Mouse (Mus musculus) limb, embryonic 15.5 days (tissue): ENCODE data around the gene Trnau1ap. TPM values are rescaled to one million over a fixed set of nuclear protein-coding genes. Genes with fewer than 3 reads are reported as not detected.
A peak's percentile ranks its signal among the peaks of the same experiment; 100 is the strongest.

Experiments
- ATAC-seq: fragments of 200-750 bp; cut with Nextera tagmentation; 2 replicates; pipeline ENCODE4 v1.8.0; 2017; ENCODE audit warnings: low read depth, moderate TSS enrichment; ENCODE audit not compliant: insufficient number of reproducible peaks, low FRiP score, low TSS enrichment
- H3K27ac ChIP-seq: fragments of 300-500 bp; sonication (generic); 2 replicates; pipeline ENCODE4 v1.5.1; 2015; ENCODE audit warnings: moderate library complexity, mild to moderate bottlenecking, inconsistent platforms
- H3K27me3 ChIP-seq: fragments of 300-500 bp; sonication (generic); 2 replicates; pipeline ENCODE4 v1.6.1; 2015; ENCODE audit warnings: inconsistent platforms
- H3K36me3 ChIP-seq: fragments of 300-500 bp; sonication (generic); 2 replicates; pipeline ENCODE4 v1.6.1; 2015; ENCODE audit warnings: inconsistent platforms
- H3K4me1 ChIP-seq: fragments of 300-500 bp; sonication (generic); 2 replicates; pipeline ENCODE4 v1.6.1; 2015; ENCODE audit warnings: inconsistent platforms
- H3K4me2 ChIP-seq: fragments of 300-500 bp; sonication (generic); 2 replicates; pipeline ENCODE4 v1.6.1; 2015; ENCODE audit warnings: mild to moderate bottlenecking, inconsistent platforms
- H3K4me3 ChIP-seq: fragments of 300-500 bp; sonication (generic); 2 replicates; pipeline ENCODE4 v1.5.1; 2015; ENCODE audit warnings: mild to moderate bottlenecking, inconsistent platforms
- H3K9ac ChIP-seq: fragments of 300-500 bp; sonication (generic); 2 replicates; pipeline ENCODE4 v1.6.1; 2015; ENCODE audit warnings: inconsistent platforms
- H3K9me3 ChIP-seq: fragments of 300-500 bp; sonication (generic); 2 replicates; pipeline ENCODE4 v1.6.1; 2016; ENCODE audit warnings: inconsistent platforms
- WGBS: fragments of 180-500 bp; shearing (Covaris S2); methylation state at CpG from one replicate; pipeline ENCODE4 v1.1.7; 2015; 5-methylcytosine and 5-hydroxymethylcytosine counted together
- polyA plus RNA-seq: library from polyadenylated mRNA; unstranded; fragments of >200 nt; fragmentation: Nextera tagmentation; extraction: Ambion mirVana; gene quantifications from 2 replicates; pipeline ENCODE4 v1.2.1, GENCODE M21; 2015

The Trnau1ap gene
- polyA plus RNA-seq, 1 experiment from 2014 or later = 61.4 TPM

DNA sequence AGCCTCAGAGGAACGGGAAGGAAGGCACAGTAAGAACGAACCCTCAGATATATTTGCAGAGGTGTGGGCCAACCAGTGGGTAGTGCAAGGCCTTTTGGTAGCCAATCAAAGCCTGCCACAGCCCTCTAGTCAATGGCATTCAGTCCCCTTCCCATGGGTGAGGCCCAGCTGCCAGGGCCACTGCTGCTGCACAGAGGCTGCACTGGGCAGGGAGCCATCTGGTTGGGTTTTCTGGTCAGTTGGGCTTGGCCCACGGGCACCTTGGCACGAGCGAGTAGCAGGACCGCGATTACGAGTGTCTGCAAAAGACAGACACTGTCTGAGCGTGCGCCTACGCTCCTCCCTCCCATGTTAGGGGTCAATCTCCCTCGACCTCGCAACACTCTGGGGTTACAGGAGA, 9.6 kb upstream of the Trnau1ap start:
- no peak for ATAC-seq
- Histone ChIP-seq H3K27me3 (no peaks in the 10 kb centered on the region), H3K27ac (no peak overlapping the region), H3K4me3 (no peak overlapping the region), H3K36me3 (peaks cover 66% of the 10 kb centered on the region), H3K9ac (no peak overlapping the region), H3K4me1 (peaks cover 12% of the 10 kb centered on the region), H3K4me2 (no peak overlapping the region), H3K9me3 (no peaks in the 10 kb centered on the region)
- 90% methylated on average over 13 of the region's 13 CpGs for WGBS

DNA sequence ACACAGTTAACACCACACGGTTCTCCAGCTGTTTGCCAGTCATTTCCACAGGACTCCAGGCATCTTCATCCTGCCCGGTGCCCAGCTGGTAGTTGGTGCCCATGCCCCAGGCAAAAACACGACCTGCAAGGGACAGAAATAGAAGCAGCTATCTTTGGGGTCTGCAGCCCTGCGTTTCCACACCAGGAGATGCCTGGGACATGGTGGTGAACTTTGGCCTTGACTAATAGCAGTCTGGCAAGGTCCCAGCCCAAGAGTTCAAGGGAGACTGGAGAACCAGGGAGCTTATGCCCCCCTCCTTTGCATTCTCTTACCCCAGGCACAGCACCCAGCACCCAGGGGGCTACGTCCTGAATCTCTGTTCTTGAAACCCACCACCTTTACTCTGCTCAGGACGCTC, 3.5 kb upstream of the Trnau1ap start:
- no peak for ATAC-seq
- Histone ChIP-seq H3K9me3 (no peaks in the 10 kb centered on the region), H3K9ac (no peak overlapping the region), H3K27me3 (no peaks in the 10 kb centered on the region), H3K4me1 (peaks cover 13% of the 10 kb centered on the region), H3K4me3 (no peak overlapping the region), H3K27ac (no peak overlapping the region), H3K4me2 (no peak overlapping the region), H3K36me3 (peaks cover 56% of the 10 kb centered on the region)
- WGBS = 89% methylated on average over 6 of the region's 6 CpGs

DNA sequence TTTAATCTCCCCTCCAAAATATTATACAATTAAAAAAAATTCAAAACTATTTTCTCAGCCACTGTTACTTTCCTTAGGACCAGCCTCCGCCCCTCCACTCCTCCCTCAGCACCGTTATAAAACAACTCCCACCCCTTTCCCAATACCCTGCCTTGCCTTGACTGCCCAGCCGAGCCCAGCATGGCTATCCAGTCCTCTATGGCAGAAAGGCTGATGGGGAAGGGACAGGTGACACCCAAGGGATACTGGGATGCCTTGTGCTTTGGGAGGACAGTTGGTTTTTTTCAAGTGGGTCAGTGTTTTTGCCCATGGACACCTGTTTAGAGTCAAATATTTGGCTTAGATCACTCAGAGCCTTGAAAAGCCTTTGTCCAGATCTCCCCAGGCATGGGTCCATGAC, 2.6 kb upstream of the Trnau1ap start:
- Histone ChIP-seq H3K4me2 (no peak overlapping the region), H3K4me1 (peaks cover 13% of the 10 kb centered on the region), H3K9ac (no peak overlapping the region), H3K4me3 (no peak overlapping the region), H3K27ac (no peak overlapping the region), H3K27me3 (no peaks in the 10 kb centered on the region), H3K36me3 (peaks cover 48% of the 10 kb centered on the region), H3K9me3 (no peaks in the 10 kb centered on the region)
- no peak for ATAC-seq
- 77% methylated on average over 3 of the region's 3 CpGs for WGBS

DNA sequence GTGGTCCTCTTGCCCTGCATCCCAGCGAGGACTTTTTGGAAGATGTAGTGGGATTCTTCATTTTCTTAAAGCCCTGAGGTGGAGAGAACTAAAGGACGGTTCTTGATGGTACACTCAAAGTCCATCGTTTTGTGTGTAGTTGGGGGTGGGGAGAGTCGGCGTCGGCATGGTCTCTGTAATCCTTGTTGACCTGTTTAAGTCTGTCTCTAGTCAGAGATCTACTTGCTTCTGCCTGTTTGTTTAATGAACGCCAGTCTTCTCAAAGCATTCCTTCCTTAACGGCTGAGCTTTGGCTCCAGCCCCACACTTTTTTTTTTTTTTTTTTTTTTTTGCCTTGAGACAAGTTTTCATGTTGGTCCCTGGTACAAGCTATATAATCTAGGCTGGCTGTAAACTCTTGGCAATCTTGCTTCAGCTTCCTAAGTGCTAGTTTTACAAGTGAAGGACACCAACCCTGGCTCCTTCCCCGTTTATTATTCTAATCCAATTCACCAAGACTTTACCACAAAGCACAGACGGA, 557 bp upstream of the Trnau1ap start:
- Histone ChIP-seq H3K4me3 (peak overlapping the region; percentile 87), H3K9me3 (no peaks in the 10 kb centered on the region), H3K36me3 (peaks cover 45% of the 10 kb centered on the region), H3K4me1 (peaks cover 13% of the 10 kb centered on the region), H3K4me2 (peak overlapping the region; percentile 61), H3K27ac (peak overlapping the region; percentile 91), H3K27me3 (no peaks in the 10 kb centered on the region), H3K9ac (peak overlapping the region; percentile 67)
- 4% methylated on average over 10 of the region's 10 CpGs for WGBS
- no peak for ATAC-seq

DNA sequence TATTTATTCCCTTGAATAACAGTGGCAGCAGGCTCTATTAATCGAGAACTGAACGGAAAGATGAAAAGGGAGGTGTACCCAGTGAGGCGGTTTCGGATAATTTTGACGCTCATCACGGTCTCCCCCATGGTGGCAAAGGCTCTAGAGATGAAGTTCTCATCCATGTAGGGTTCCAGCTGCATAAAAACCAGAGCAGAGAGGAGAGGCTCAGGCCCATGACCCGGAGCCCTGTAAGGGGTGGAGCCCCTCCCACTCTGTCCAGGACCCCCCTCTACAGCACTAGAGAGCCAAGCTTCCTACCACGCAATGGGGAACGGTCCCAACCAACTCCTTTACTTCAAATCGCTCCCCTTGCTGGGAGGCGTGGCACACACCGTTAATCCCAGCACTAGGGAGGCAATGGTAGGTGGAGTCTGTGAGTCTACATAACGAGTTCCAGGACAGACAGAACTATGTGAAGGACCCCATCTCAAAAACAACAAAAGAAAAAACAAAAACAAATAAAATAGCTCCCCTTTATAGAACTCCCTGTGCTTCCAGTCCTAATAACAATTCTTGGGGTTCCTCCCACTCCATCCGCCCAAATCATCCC, 851 bp downstream of the Trnau1ap start:
- Histone ChIP-seq H3K9ac (peak overlapping the region; percentile 67), H3K4me1 (peaks cover 13% of the 10 kb centered on the region), H3K27me3 (no peaks in the 10 kb centered on the region), H3K36me3 (peaks cover 44% of the 10 kb centered on the region), H3K4me3 (peak overlapping the region; percentile 87), H3K4me2 (peak overlapping the region; percentile 61), H3K27ac (peak overlapping the region; percentile 91), H3K9me3 (no peaks in the 10 kb centered on the region)
- ATAC-seq = no peak
- WGBS = 47% methylated on average over 14 of the region's 14 CpGs

DNA sequence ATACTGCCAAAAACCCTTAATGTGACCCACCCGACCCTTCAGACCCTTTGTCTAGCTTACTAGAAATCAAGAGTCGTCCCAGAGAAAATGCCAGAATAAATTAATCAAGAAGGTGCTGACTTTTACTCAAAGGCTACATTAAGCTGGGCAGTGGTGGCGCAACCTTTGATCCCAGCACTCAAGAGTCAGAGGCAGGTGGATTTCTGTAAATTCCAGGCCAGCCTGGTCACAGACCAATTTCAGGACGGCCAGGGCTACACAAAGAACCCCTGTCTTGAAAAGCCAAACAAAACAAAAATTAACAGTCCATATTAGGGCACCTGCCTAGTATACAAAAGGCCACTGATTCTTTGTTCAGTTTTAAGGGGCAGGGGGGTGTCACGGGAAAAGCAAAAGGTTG, 2.9 kb downstream of the Trnau1ap start:
- WGBS = 78% methylated on average over 5 of the region's 5 CpGs
- no peak overlapping the region for H3K9ac ChIP-seq
- H3K27me3 ChIP-seq = no peaks in the 10 kb centered on the region
- no peaks in the 10 kb centered on the region for H3K9me3 ChIP-seq
- H3K4me1 ChIP-seq = peaks cover 13% of the 10 kb centered on the region
- H3K27ac ChIP-seq = no peak overlapping the region
- H3K4me3 ChIP-seq = no peak overlapping the region
- no peak for ATAC-seq
- peaks cover 46% of the 10 kb centered on the region for H3K36me3 ChIP-seq
- no peak overlapping the region for H3K4me2 ChIP-seq

DNA sequence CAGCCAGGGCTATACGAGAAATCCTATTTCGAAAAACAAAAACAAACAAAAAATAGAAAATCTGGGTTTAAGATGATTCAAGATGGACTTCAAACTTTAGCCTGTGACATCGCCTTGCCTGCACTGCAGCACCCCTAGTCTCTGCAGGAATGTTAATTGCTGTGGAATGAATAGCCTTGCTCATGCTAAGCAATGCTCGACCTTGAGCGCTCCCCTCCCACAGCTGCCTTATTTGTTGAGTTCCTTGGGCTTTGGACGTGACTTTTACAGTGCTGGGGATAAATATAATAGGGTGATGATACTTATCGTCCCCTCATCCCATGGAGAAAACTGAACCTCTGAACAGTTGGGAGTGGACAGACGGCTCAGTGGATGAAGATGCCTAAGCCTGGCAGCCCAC, 13.6 kb downstream of the Trnau1ap start:
- 89% methylated on average over 8 of the region's 8 CpGs for WGBS
- Histone ChIP-seq H3K27me3 (no peaks in the 10 kb centered on the region), H3K4me2 (no peak overlapping the region), H3K27ac (no peak overlapping the region), H3K4me3 (no peak overlapping the region), H3K9ac (no peak overlapping the region), H3K9me3 (no peaks in the 10 kb centered on the region), H3K36me3 (peaks cover 79% of the 10 kb centered on the region), H3K4me1 (no peaks in the 10 kb centered on the region)
- no peak for ATAC-seq

DNA sequence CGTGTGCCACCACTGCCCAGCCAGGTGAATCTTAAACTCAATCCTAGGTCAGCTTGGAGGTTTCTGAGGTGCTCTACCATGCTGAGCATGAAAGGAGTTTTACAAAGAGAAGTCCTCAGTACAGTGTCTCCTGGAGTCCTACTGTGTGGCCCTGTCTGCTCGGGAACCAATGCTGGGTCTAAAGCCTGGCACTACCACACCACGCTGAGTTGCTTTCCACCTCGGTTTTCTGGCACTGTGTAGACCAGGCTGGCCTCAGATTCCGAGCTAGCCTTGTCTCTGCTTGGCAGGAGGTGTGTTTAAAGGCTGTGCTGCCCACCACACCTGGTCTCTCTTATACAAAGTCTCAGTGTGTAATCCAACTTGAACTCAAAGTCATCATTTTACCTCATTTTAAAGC, 16.7 kb downstream of the Trnau1ap start:
- Histone ChIP-seq H3K9ac (no peak overlapping the region), H3K4me3 (no peak overlapping the region), H3K36me3 (peaks cover 62% of the 10 kb centered on the region), H3K27ac (no peak overlapping the region), H3K4me1 (peaks cover 8% of the 10 kb centered on the region), H3K27me3 (no peaks in the 10 kb centered on the region), H3K4me2 (no peak overlapping the region), H3K9me3 (no peaks in the 10 kb centered on the region)
- no peak for ATAC-seq
- 85% methylated on average over 5 of the region's 5 CpGs for WGBS

DNA sequence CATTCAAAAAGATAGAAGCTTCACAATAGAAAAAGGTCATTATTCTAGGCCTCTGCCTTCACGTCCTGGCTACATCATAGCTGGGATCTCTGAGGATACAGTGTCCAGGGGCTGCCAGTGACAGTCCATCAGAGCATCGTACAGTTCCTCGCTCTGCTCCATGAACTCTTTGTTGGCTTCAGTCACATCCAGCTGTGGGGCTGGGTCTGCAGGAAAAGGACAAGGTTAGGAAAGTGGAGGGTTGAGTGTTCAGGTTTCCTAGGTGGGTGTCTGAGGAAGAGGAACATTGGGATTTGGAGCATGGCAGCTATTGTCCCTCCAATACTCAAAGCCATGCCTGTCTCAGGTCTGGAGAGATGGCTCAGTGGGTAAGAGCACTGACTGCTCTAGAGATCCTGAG, 17.5 kb downstream of the Trnau1ap start:
- 50% methylated on average over 3 of the region's 3 CpGs for WGBS
- Histone ChIP-seq H3K4me3 (no peak overlapping the region), H3K4me2 (no peak overlapping the region), H3K9ac (no peak overlapping the region), H3K9me3 (no peaks in the 10 kb centered on the region), H3K36me3 (peaks cover 55% of the 10 kb centered on the region), H3K27me3 (no peaks in the 10 kb centered on the region), H3K27ac (0 out of 2 replicates have a peak overlapping the region, but pooled peaks have one; percentile 27), H3K4me1 (peaks cover 8% of the 10 kb centered on the region)
- ATAC-seq = no peak

DNA sequence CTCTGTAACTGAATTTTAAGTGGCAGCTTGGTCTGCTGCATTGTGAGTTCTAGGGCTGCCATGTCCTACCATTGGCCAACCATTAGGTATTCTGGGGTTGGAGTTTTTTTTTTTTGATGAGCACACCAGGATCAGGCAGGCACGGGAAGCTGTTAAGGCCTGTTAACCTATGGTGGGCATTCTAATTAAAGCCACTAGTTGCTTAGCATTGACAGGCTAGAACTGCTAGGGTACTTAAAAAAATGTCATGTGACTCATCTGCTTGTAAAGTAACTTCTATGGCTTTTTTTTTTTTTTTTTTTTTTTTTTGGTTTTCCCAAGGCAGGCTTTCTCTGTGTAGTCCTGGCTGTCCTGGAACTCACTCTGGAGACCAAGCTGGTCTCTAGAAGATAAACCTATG, 18.1 kb downstream of the Trnau1ap start:
- peaks cover 49% of the 10 kb centered on the region for H3K36me3 ChIP-seq

DNA sequence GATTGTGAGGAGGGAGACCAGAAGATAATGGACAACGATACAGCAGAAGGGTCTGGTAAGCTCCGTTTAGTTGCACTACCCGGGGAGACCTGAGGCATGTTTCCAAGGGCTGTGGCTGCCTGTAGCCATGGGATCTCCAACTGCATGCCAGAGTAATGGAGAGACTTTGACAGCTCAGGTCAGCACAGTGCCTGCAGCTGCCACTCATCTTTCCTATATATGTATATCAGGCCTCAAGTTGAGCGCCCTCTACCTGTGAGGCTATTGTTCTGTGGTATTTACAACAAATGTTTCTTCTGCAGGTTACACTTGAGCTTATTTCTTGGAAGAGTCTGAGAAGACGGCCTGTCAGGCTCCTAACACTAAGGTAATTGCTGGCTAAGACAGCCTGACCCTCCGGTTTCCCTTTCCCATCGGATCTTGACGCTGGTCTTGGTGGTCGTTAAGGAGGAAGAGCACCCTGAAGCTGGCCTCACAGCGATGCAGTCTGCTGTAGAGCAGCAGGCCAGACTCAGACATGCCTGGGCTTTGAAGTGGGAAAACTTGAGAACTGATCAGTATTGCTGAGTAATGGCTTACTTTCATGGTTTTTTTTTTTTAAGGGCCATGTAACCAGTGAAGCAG, 19.4 kb downstream of the Trnau1ap start:
- peaks cover 43% of the 10 kb centered on the region for H3K36me3 ChIP-seq
- peak overlapping the region; percentile 92 for H3K27ac ChIP-seq
- peak overlapping the region; percentile 72 for H3K4me2 ChIP-seq
- H3K9ac ChIP-seq = 0 out of 2 replicates have a peak overlapping the region, but pooled peaks have one; percentile 83
- H3K27me3 ChIP-seq = no peaks in the 10 kb centered on the region
- no peak for ATAC-seq
- H3K4me1 ChIP-seq = peaks cover 8% of the 10 kb centered on the region
- 19% methylated on average over 10 of the region's 10 CpGs for WGBS
- peak overlapping the region; percentile 73 for H3K4me3 ChIP-seq
- no peaks in the 10 kb centered on the region for H3K9me3 ChIP-seq

More for the DNA sequence above, 18.1 kb downstream of the Trnau1ap start:
- Histone ChIP-seq H3K4me2 (no peak overlapping the region), H3K9me3 (no peaks in the 10 kb centered on the region), H3K27me3 (no peaks in the 10 kb centered on the region), H3K4me3 (no peak overlapping the region), H3K9ac (no peak overlapping the region), H3K4me1 (peaks cover 8% of the 10 kb centered on the region), H3K27ac (no peak overlapping the region)
- ATAC-seq = no peak
- 16% methylated on average over 1 of the region's 1 CpGs for WGBS

DNA sequence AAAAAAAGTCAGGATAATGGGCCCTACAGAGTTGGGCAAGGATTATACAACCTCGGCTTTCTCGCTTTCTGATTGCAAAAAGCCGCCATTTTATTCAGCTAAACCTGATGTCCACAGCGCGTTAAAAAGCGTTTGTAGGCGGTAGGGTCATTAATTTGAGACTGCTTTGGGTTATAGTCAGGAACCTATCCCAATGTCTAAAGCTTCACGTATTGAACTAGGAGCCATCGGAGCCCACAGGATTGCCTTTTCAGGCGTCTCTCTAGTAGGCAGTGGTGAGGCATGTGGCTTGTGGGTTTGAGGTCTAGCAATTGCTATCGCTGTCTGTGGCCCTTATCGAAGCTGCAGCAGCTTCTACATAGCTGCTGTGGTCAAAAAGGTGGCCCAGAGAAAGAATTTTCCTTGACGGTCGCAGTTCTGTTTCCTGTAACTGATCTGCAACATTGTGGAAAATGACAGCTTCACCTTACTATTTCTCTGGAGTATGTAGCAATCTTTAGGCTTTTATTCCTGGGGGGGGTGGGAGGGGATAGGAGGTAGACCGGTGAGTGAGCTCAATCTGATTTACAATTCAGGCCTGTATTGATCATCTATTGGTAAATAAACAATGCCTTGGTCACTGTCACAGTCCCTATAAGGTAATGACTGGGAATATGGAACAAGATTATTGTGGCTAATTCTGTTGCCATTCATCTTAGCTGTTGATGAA, 20.0 kb downstream of the Trnau1ap start:
- Histone ChIP-seq H3K4me3 (peak overlapping the region; percentile 73), H3K27me3 (no peaks in the 10 kb centered on the region), H3K9me3 (no peaks in the 10 kb centered on the region), H3K27ac (peak overlapping the region; percentile 92), H3K4me1 (peaks cover 8% of the 10 kb centered on the region), H3K36me3 (peaks cover 41% of the 10 kb centered on the region), H3K4me2 (peak overlapping the region; percentile 72), H3K9ac (peak overlapping the region; percentile 83)
- WGBS = under 1% methylated on average over 15 of the region's 15 CpGs
- ATAC-seq = no peak
